Mouse (Mus musculus) testis, adult 2 months (tissue): ENCODE results near the gene Gjd3. TPM values are rescaled to one million over a fixed set of nuclear protein-coding genes. Genes with fewer than 3 reads are reported as not detected.

ENCODE experiments used
- H3K27ac ChIP-seq: fragments of 200-500 bp; 2 replicates; pipeline ENCODE4 v1.5.1; 2012; ENCODE audit warnings: low read depth, low read length; ENCODE audit not compliant: control insufficient read depth, insufficient read depth
- H3K27me3 ChIP-seq: fragments of 200-500 bp; 2 replicates; pipeline ENCODE4 v1.6.1; 2012; ENCODE audit warnings: mild to moderate bottlenecking, low read length, moderate library complexity; ENCODE audit not compliant: control insufficient read depth, insufficient read depth
- H3K36me3 ChIP-seq: fragments of 200-500 bp; 2 replicates; pipeline ENCODE4 v1.6.1; 2012; ENCODE audit warnings: mild to moderate bottlenecking, low read length; ENCODE audit not compliant: control insufficient read depth, insufficient read depth
- H3K4me1 ChIP-seq: fragments of 200-500 bp; 2 replicates; pipeline ENCODE4 v1.6.1; 2012; ENCODE audit warnings: low read length; ENCODE audit not compliant: control insufficient read depth, insufficient read depth
- H3K4me3 ChIP-seq: fragments of 200-500 bp; 2 replicates; pipeline ENCODE4 v1.5.1; 2012; ENCODE audit warnings: low read depth, mild to moderate bottlenecking, low read length, moderate library complexity, mixed read lengths; ENCODE audit not compliant: control insufficient read depth
- CTCF ChIP-seq: fragments of 200-500 bp; IDR thresholded peaks from 2 replicates; pipeline ENCODE4 v1.5.1; 2012; ENCODE audit warnings: low read depth, mild to moderate bottlenecking, inconsistent platforms, low read length, moderate library complexity; ENCODE audit not compliant: control insufficient read depth, insufficient read depth, insufficient replicate concordance
- POLR2A ChIP-seq: fragments of 200-500 bp; IDR thresholded peaks from 2 replicates; pipeline ENCODE4 v1.6.1; 2012; ENCODE audit warnings: low read depth, mild to moderate bottlenecking, inconsistent platforms, low read length, moderate library complexity; ENCODE audit not compliant: control insufficient read depth
- polyA plus RNA-seq: library from polyadenylated mRNA; depleted of rRNA; stranded (reverse); fragments of >200 nt; gene quantifications from 2 replicates; pipeline ENCODE4 v1.2.3, GENCODE M21; 2012; rRNA removed

Gene Gjd3
- polyA plus RNA-seq, 1 experiment = 13.6 TPM

GRCm38 (mm10) chr11:98932293-98933091 is 50.3 kb downstream of the Gjd3 start:
- TF ChIP-seq POLR2A = no peak
- no peak for TF ChIP-seq CTCF
- Histone ChIP-seq H3K4me3 (no peak overlapping the region), H3K4me1 (peaks cover 25% of the 10 kb centered on the region), H3K27ac (no peak overlapping the region), H3K36me3 (no peaks in the 10 kb centered on the region), H3K27me3 (no peaks in the 10 kb centered on the region)

Other genes with a start within 250 kb of the Gjd3 start
- 14.4 and 18.9 TPM in 2 replicates for gene Thra, start 242.4 kb downstream of the Gjd3 start, polyA plus RNA-seq
- gene Nr1d1, start 207.7 kb downstream of the Gjd3 start, polyA plus RNA-seq = 34.7 and 38.6 TPM in 2 replicates
- gene Msl1, start 187.5 kb downstream of the Gjd3 start, polyA plus RNA-seq = 138 and 143 TPM in 2 replicates
- 22.0 and 24.9 TPM in 2 replicates for gene Casc3, start 178.1 kb downstream of the Gjd3 start, polyA plus RNA-seq
- 2.2 and 2.7 TPM in 2 replicates for gene Rapgefl1, start 146.2 kb downstream of the Gjd3 start, polyA plus RNA-seq
- gene Wipf2, start 119.4 kb downstream of the Gjd3 start, polyA plus RNA-seq = 4.3 and 6.4 TPM in 2 replicates
- 2.5 and 2.9 TPM in 2 replicates for gene Cdc6, start 75.2 kb downstream of the Gjd3 start, polyA plus RNA-seq
- 18.7 and 20.1 TPM in 2 replicates for gene Rara, start 55.2 kb downstream of the Gjd3 start, polyA plus RNA-seq
- 19.4 and 20.4 TPM in 2 replicates for gene Top2a, start 41.2 kb upstream of the Gjd3 start, polyA plus RNA-seq
- 19.0 and 21.4 TPM in 2 replicates for gene Igfbp4, start 58.2 kb upstream of the Gjd3 start, polyA plus RNA-seq
- gene Tns4, start 106.3 kb upstream of the Gjd3 start, polyA plus RNA-seq = 2.0 and 3.3 TPM in 2 replicates
- gene Ccr7, start 172.1 kb upstream of the Gjd3 start, polyA plus RNA-seq = 0.76 and 2.0 TPM in 2 replicates
- 18.5 and 18.8 TPM in 2 replicates for gene Smarce1, start 248.0 kb upstream of the Gjd3 start, polyA plus RNA-seq